Mouse (Mus musculus) urinary bladder, postnatal 10 days (tissue): ENCODE measurements around the gene Ethe1.

Experiments
- DNase-seq: peaks from one replicate; pipeline ENCODE4 v3.0.0; 2022; ENCODE audit warnings: low spot score

Ethe1 gene

GRCm38 (mm10) chr7:24577811-24578210 is 9.5 kb upstream of the Ethe1 start:
- no peak for DNase-seq

DNA sequence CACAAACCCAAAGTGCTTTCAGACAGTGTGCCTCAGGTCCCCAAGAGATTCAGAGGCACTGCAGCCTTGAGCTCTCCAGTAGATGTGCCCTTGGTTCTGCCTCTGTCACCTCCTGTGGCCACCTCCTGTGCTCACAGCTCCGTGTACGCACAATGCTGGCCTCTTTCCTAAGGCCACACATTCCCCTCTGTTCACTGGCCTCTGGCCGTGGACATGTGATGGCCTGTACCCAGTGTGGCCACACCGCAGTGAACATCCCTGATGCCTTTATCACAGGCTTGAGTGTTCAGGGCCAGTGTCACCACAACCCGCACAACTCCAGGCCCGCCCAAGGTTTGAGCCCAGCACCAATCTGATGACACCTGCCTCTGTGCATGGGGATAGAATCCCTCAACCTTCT is 2.5 kb upstream of the Ethe1 start:
- no peak for DNase-seq

- DNase-seq = no peak
Measured at GRCm38 (mm10) chr7:24585995-24586394, 1.3 kb upstream of the Ethe1 start.

- no peak for DNase-seq
Measured at GRCm38 (mm10) chr7:24586828-24587227, 515 bp upstream of the Ethe1 start.

DNA sequence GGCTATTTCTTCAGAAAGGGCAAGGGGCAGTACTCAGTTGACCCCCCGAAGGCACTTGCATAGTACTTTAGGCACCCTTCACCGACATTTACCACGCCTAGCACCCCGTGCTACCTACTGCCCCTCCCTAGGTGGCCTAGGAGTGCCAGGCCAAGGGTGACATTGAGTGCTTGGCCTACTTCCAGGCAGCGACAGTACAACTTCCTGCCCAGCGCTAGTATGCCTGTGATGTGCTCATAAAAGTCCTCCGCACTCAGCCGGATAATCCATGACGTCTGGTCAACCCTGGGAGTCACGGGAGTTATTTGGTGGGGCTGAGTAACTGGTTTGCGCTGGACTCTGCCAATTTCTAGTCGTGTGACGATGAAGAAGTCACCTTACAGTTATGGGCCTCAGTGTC is 993 bp downstream of the Ethe1 start:
- no peak for DNase-seq

- DNase-seq = no peak
Measured at GRCm38 (mm10) chr7:24591735-24592134, 4.4 kb downstream of the Ethe1 start.

- DNase-seq = no peak
Measured at GRCm38 (mm10) chr7:24592163-24592562, 4.8 kb downstream of the Ethe1 start.

DNA sequence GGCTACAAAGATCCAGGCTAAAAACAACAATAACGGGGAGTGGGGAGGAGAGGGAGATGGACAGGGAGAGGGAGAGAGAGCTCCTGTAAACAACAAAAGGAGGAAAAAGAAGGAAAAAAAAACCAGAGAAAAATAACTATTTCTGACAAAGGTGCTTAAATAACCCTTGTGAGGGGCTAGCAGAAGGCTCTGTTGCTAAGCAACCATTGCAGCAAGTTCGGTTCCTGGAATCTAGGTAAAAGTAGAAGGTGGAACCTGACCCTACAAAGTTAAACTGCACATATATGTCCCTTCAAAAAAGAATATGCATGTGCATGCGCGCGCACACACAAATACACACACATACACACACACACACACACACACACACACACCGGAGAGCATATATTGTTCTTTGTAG is 5.4 kb downstream of the Ethe1 start:
- no peak for DNase-seq

DNA sequence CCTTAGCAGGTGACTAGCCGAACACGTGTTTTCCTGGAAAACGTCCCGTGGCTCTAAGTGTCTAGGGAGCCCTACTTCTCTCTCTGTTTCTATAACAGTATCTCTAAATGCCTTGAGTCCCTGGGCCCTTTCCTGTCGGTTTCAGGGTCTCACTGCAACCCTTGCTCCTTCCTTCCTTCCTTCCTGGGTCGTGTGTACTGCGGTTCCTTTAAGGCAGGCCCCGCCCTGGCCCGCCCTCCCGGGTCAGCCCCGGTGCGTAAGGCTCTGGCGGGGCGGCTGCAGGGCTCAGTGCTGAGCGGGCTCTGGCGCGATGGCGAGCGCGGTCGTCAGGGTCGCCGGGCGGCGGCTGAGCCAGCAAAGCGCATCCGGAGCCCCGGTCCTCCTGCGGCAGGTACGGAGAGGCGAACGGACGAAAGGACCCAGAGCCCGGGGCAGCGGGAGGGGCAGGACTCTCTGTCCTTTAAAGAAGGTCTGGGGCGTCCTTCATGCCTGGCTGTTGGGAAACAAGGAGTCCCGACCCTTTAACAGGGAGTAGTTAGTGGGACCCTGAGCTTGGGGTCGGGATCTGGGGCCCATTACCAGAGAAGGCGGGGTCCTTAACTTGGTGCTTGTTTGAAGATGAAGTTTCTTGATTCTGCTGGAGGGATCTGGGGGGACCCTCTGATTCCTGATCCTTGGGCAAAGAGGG is 6.4 kb downstream of the Ethe1 start:
- no peak for DNase-seq

- no peak for DNase-seq
Measured at GRCm38 (mm10) chr7:24594309-24594803, 7.0 kb downstream of the Ethe1 start.

DNA sequence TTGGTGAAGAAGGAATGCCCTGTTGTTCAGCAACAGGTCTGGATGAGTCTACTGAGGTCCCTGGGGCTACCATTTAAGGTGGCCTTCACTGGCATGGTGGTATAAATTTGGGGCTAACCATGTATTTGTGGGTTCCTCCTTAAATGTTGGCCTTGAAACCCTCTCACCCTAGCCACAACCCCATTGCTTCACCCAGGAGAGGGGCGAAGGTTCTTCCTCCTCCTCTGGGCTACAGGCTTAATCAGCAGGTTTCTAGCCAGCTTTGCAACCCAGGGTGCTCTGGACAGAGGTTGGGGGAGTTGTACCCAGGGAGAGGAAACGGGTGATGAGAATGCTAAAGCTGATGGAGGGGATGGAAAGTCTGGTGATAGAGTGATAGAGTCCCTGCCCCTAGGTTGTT is 8.1 kb downstream of the Ethe1 start:
- no peak for DNase-seq

- DNase-seq = no peak
Measured at GRCm38 (mm10) chr7:24598121-24598520, 10.8 kb downstream of the Ethe1 start.

- no peak for DNase-seq
Measured at GRCm38 (mm10) chr7:24599211-24600067, 12.1 kb downstream of the Ethe1 start.

GRCm38 (mm10) chr7:24600941-24601597 is 13.7 kb downstream of the Ethe1 start:
- DNase-seq = peak; percentile 90

GRCm38 (mm10) chr7:24605561-24605960 is 18.2 kb downstream of the Ethe1 start:
- DNase-seq = no peak

GRCm38 (mm10) chr7:24606046-24606445 is 18.7 kb downstream of the Ethe1 start:
- DNase-seq = no peak

- DNase-seq = no peak
Measured at GRCm38 (mm10) chr7:24608017-24608416, 20.7 kb downstream of the Ethe1 start.

DNA sequence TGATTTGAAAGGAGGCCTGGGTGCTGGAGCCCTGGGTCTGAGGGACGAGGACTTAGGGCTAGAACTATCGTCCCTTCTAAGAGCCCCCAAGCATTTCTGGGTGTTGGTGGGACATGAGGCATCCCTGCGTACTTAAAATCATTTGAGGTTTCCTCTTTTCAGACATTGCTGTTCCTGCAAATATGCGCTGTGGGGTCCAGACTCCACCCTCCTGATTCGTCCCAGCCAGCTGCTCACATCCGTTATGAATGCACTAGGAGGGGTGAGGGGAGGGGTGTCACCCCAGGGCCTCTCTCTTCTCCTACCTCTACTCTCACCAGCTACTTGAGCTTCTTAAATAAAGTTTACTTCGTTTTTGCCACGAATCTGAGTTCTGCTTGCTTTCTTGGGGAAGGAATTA is 21.2 kb downstream of the Ethe1 start:
- DNase-seq = no peak

- no peak for DNase-seq
Measured at GRCm38 (mm10) chr7:24610144-24610878, 23.0 kb downstream of the Ethe1 start, which contains the start of gene Phldb3. Gene Phldb3, plus strand, starts transcription at chr7:24610763.

GRCm38 (mm10) chr7:24610879-24611494 is 23.6 kb downstream of the Ethe1 start:
- peak; percentile 70 for DNase-seq

GRCm38 (mm10) chr7:24611709-24612108 is 24.4 kb downstream of the Ethe1 start:
- DNase-seq = no peak
